Mouse (Mus musculus) T-cell, adult 2 months (primary cell): ENCODE data around the gene Klhl34.

Experiments used
- DNase-seq: peaks from one replicate; pipeline ENCODE4 v3.0.0; 2022; ENCODE audit warnings: low spot score

Gene Klhl34

GRCm38 (mm10) chrX:157818207-157818920, at the start of gene Klhl34:
Gene Klhl34 (plus strand): TSS chrX:157818435.
- no peak for DNase-seq

GRCm38 (mm10) chrX:157801669-157802068, 16.6 kb upstream of the Klhl34 start:
- DNase-seq, result no peak

- no peak for DNase-seq
These were observed 8.5 kb upstream of the Klhl34 start for GRCm38 (mm10) chrX:157809721-157810120.

- DNase-seq, result no peak
These were observed 546 bp upstream of the Klhl34 start for GRCm38 (mm10) chrX:157817571-157818206.

GRCm38 (mm10) chrX:157818921-157819260, 656 bp downstream of the Klhl34 start:
- DNase-seq, result no peak

- no peak for DNase-seq
These were observed 11.7 kb downstream of the Klhl34 start for GRCm38 (mm10) chrX:157829983-157830382.
